Mouse (Mus musculus) retina, postnatal 7 days (tissue): ENCODE data around the gene Plpp6.
"Not testable (repeated sequence)": the region's sequence is repeated elsewhere in the genome, so short reads cannot be mapped to it uniquely, and the experiment has no call there.

Source experiments
- DNase-seq: peaks from one replicate; pipeline ENCODE4 v3.0.0-alpha.2; 2012; ENCODE audit warnings: low read depth, low spot score

Plpp6 gene

GRCm38 (mm10) chr19:28982617-28983016, 18.9 kb downstream of the Plpp6 start:
- DNase-seq: no peak

DNA sequence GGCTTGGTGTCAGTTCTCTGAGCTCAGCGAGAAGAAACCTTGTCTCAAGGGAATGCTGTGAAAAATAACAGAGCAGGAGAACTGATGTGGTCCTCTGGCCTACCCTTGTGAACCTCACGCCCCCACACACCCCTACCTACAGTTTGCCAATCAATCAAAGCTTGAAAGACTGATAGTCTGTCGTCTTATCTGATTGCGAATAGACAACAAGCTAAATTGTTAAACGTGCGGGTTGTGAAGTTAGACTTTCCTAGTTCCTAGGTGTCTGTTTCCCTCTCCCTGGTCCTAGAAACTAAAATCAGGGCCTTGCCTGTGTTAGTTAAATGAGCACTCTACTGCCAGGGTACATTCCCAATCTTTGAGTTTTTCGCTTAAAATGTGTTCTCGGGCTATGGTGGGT, 25.8 kb downstream of the Plpp6 start:
- no peak for DNase-seq

GRCm38 (mm10) chr19:28990194-28990589, 26.4 kb downstream of the Plpp6 start, which contains the start of gene Cdc37l1:
Gene Cdc37l1, plus strand, starts transcription at chr19:28990352.
- peak; percentile 88 for DNase-seq

- no peak for DNase-seq
Observed at GRCm38 (mm10) chr19:28990590-28991221, 27.0 kb downstream of the Plpp6 start.

GRCm38 (mm10) chr19:28991391-28991790, 27.6 kb downstream of the Plpp6 start:
- DNase-seq: no peak

- DNase-seq: no peak
Observed at GRCm38 (mm10) chr19:28994870-28995269, 31.1 kb downstream of the Plpp6 start.

GRCm38 (mm10) chr19:28995366-28995765, 31.6 kb downstream of the Plpp6 start:
- DNase-seq: no peak

DNA sequence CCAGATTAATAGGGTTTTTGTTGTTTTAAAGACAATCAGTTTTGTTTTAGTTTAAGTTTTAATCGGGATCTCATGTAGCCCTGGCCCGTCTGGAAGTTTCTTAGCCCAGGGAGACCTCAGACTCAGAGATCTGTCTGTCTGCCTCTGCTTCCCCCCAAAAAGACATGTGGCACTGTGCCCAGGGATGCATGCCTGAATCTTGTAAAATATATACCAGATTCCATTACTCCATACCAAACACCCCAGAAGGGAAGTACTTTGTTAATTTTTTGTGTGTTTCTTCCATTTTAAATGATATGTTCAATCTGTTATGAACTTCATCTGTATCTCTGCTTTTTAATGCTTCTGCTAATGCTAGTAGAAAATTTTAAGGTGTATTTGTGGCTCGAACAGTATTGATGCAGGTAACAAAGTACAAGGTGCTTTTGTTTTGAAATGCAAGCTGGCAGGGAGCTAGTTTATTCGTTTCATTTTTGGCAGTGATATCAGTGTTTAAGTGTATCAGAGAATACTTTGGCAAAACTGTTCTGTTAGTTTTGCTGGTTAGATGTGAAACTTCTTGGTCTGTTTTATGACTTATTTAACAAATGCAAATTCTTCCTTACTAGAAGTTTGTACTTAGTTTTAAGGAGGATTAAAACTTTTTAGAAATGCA, 34.4 kb downstream of the Plpp6 start:
- no peak for DNase-seq

- not testable (repeated sequence) for DNase-seq
Observed at GRCm38 (mm10) chr19:29000321-29000720, 36.6 kb downstream of the Plpp6 start.

GRCm38 (mm10) chr19:29008069-29008706, 44.4 kb downstream of the Plpp6 start:
- DNase-seq: no peak

- no peak for DNase-seq
Observed at GRCm38 (mm10) chr19:29009046-29009445, 45.3 kb downstream of the Plpp6 start.

DNA sequence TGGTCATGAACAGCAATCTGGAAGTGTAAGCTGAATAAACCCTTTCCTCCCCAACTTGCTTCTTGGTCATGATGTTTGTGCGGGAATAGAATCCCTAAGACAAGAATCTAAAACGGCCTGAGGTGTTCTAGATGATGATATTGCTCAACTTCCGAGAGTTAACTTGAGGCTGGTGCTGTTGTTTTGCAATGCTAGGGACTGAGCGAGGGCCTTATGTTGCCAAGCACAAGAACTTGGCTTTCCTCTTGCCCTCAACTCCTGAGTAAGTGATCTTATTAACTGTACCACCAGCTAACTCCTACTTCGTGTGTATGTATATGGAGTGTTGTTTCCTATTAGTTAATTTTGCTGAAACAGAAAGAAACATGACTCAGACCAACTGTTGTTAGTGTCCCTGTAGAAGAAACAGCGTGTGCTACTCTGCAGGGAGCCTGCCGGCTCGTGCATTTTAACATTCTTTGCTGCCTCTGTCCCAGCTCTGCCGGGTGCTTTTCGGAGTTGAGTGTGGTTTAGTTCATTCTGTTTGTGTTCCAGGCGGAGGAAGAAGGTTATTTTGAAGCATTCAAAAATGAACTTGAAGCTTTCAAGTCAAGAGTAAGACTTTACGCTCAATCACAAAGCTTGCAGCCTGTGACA, 47.7 kb downstream of the Plpp6 start:
- DNase-seq: no peak

DNA sequence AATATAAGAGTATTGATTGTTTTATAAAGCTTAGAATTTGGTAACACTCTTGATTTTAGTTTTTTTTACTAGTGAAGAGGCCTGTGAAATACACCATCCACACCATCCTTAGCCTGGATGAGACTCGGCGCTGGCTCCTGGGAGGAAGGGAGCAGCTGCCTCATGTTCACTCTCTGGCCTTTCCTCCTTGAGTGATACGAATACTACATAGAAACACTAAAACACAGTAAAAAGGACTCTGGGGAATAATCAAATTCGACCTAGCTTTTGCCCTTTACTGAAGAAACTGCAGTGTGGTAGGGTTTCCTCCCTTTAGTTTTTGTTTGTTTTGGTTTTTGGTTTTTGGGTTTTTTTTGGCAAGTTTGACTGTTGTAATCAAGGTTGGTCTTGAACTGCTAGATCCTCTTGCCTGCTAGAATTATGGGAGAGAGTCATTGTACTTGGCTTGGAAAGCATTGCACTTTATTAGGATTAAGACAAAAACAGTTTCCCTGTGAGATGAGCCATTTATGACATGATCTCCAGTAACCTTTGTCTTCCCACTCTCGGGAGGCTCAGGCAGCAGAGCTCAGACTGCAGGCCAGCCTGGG, 50.8 kb downstream of the Plpp6 start:
- DNase-seq: no peak

DNA sequence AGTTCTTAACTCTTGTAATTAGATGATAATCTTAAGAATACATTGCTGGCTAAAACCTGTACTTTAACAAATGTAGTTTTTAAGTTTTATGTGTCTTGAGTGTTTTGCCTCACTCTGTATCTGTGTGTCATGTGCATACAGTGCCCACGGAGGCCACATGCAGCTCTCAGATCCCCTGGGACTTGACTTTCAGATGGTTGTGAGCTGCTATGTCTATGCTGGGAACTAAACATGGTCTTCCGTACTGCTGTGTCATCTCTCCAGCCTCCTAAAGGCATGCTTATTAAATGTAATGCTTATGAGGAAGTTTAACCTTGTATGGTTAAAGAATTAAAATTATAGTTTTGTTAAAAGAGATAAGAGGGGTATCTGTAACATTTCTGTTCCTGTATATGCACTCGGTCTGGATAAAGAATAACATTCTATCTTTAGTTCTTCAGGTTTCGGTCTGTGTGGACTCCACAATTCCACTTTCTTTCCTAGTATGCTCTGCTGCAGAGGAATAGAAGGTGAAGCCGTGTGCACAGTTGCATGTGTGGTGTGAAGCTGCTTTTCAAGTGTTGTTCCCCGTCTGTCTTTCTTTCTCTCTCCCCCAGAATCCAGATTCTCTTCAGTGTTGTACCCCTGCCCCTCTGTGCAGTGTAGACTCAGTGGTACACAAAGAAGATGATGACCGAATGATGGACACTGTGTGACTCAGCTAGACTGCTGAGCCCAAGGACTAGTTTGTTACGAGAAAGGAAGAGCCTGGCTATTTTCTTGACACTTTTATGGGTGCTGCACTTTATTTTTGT, 51.9 kb downstream of the Plpp6 start:
- DNase-seq: no peak

DNA sequence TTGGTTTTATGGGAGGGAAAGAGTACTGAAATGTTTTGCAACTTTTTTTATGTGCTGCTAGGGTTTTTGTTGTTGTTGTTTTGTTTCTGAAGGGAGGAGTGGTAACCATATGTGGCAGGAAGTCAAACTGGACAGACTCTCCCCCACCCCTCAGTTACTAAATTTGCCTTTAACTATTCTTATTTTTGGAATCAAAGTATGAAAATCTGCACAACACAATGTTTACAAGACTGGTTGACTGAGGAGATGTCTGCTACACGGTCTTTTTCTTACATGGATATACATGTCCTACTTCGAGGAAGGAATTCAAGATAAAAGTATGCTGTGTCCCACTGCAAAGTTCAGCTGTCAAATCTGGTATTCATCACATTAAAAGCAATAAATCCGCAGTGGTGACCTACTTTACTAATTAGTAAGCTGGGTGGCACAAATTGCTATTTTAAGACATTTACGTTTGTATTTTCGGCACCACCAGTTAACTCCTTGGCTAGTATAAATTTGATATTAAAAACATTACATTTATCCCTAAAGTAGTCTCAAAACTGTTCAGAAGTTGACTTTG, 52.5 kb downstream of the Plpp6 start:
- DNase-seq: peak; percentile 23
